In the genomic region with DNA sequence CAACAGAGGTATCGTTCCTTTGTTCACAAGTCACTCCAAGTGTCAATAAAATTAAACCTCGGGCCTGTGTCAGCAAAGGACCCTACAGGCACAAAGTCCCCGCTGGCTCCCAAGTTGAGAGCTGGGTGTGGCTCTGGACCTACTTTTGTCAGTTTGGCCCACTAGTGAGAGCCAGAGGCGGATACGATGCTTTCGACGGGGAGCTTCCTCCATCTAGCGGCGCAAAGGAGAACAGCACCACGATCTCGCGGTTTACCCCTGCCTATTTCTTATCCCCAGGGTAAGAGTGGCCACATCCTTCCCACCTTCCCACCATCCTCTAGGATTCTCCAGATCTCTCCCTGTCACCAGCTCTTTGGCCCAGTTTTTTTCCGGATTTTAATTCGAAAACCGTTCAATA, we compare ENCODE assay signal across 8 mouse cellular contexts. TPM values are rescaled to one million over a fixed set of nuclear protein-coding genes. Genes with fewer than 3 reads are reported as not detected.
DNase-seq lines count a peak whose midpoint lies in the region; ATAC-seq lines count a peak whose summit lies in the region.
"Had no signal": no experiment of that assay in that cellular context is flagged by ENCODE, and none has a peak within 500 bp of the region (broad histone marks: within the 10 kb centered on the region; RNA-seq: fewer than 3 reads in every experiment).

No protein-coding gene starts in this region.

- no peak overlapping the region for H3K9ac ChIP-seq in intestine, embryonic 16.5 days (ENCODE audit: low read depth, low read length)
- H3K9ac ChIP-seq in midbrain, embryonic 11.5 days (ENCODE audit: low read length) = no peak overlapping the region

- intact Hi-C loops in gastrocnemius, postnatal 14 days (cut with DNase I; ENCODE audit: low total_unique reads) = loop anchor here (5.0 kb wide), 2 partner anchors 47 to 437 kb away; no protein-coding TSS in a partner anchor
- intact Hi-C loops in left cerebral cortex, postnatal 10 days (cut with DNase I) = loop anchor here (5.0 kb wide), 2 partner anchors 37 to 437 kb away; a partner anchor contains a TSS

- no peaks in the 10 kb centered on the region for H3K27me3 ChIP-seq in intestine, embryonic 16.5 days (replicated peaks; ENCODE audit: control insufficient read depth, insufficient read depth, low read length)
- H3K27me3 ChIP-seq in midbrain, embryonic 11.5 days (ENCODE audit: control insufficient read depth, insufficient read depth, low read length) = no peaks in the 10 kb centered on the region

- H3K36me3 ChIP-seq in intestine, embryonic 16.5 days (ENCODE audit: control insufficient read depth, insufficient read depth, low read length) = no peaks in the 10 kb centered on the region
- H3K36me3 ChIP-seq in midbrain, embryonic 11.5 days (ENCODE audit: control insufficient read depth, insufficient read depth, low read length) = no peaks in the 10 kb centered on the region

- no peak overlapping the region for H3K27ac ChIP-seq in intestine, embryonic 16.5 days (ENCODE audit: low read length)
- no peak overlapping the region for H3K27ac ChIP-seq in midbrain, embryonic 11.5 days (ENCODE audit: low read depth, low read length)

- H3K9me3 ChIP-seq in intestine, embryonic 16.5 days (ENCODE audit: control insufficient read depth, low read length) = no peaks in the 10 kb centered on the region
- H3K9me3 ChIP-seq in midbrain, embryonic 11.5 days (ENCODE audit: control insufficient read depth, low read length) = no peaks in the 10 kb centered on the region

- peak; percentile 59; the same call in 1 of the 2 replicates for ATAC-seq in intestine, embryonic 16.5 days
- peak; percentile 75 for ATAC-seq in midbrain, embryonic 11.5 days (ENCODE audit: low FRiP score)

- no peak overlapping the region for H3K4me3 ChIP-seq in intestine, embryonic 16.5 days (ENCODE audit: low read length)
- no peak overlapping the region for H3K4me3 ChIP-seq in midbrain, embryonic 11.5 days (ENCODE audit: low read depth, low read length)
- H3K4me3 ChIP-seq: myocyte had no signal

- H3K4me2 ChIP-seq in intestine, embryonic 16.5 days (ENCODE audit: low read depth, low read length) = no peak overlapping the region
- H3K4me2 ChIP-seq in midbrain, embryonic 11.5 days = no peak overlapping the region

- WGBS in intestine, embryonic 16.5 days = 5% methylated on average over 15 of the region's 15 CpGs
- 8% methylated on average over 15 of the region's 15 CpGs for WGBS in midbrain, embryonic 11.5 days

- peak; percentile 16 for DNase-seq in adrenal gland, adult 8-10 months
- peak; percentile 76 to 80 for DNase-seq in cerebellum, postnatal 4 days (ENCODE audit: low spot score in 2 of 2)
- DNase-seq in gastrocnemius, postnatal 14 days = peak; percentile 60
- peak; percentile 60 to 69 for DNase-seq in left cerebral cortex, postnatal 10 days (ENCODE audit: extremely low spot score in 1 of 2, low spot score in 2 of 2)
- DNase-seq in midbrain, embryonic 11.5 days (ENCODE audit: low spot score, missing footprints) = peak; percentile 97
- DNase-seq in skeletal muscle tissue, adult 2 months (ENCODE audit: low read depth, low spot score) = peak; percentile 19

- no peaks in the 10 kb centered on the region for H3K4me1 ChIP-seq in intestine, embryonic 16.5 days (ENCODE audit: control insufficient read depth, insufficient read depth, low read length)
- no peaks in the 10 kb centered on the region for H3K4me1 ChIP-seq in midbrain, embryonic 11.5 days (ENCODE audit: control insufficient read depth, insufficient read depth, low read length)

RNA-seq across cellular contexts. Expression of a gene that starts 15.1 kb away (rescaled TPM):
- not detected for total RNA-seq in adrenal gland, adult 8-10 months (2022)
- not detected for total RNA-seq in gastrocnemius, postnatal 14 days (2021)
- polyA plus RNA-seq in intestine, embryonic 16.5 days (2015; fragmentation: Nextera tagmentation; extraction: Ambion mirVana) = not detected in 2 replicates
- not detected for total RNA-seq in left cerebral cortex, postnatal 10 days (2021)
- not detected in 2 replicates for polyA plus RNA-seq in midbrain, embryonic 11.5 days (2014; fragmentation: Nextera tagmentation; extraction: Ambion mirVana)
- polyA plus RNA-seq: myocyte had no signal

RNA-seq across cellular contexts. Expression of a gene that starts 35.5 kb away (rescaled TPM):
- total RNA-seq in adrenal gland, adult 8-10 months (2022) = not detected
- total RNA-seq in gastrocnemius, postnatal 14 days (2021) = not detected
- 0.05 and 0.11 TPM in 2 replicates for polyA plus RNA-seq in intestine, embryonic 16.5 days (2015; fragmentation: Nextera tagmentation; extraction: Ambion mirVana)
- not detected for total RNA-seq in left cerebral cortex, postnatal 10 days (2021)
- 2.1 and 2.7 TPM in 2 replicates for polyA plus RNA-seq in midbrain, embryonic 11.5 days (2014; fragmentation: Nextera tagmentation; extraction: Ambion mirVana)
- polyA plus RNA-seq: myocyte had no signal

Comparison
In these comparisons a context has a peak if more than half of its experiments do, and no peak if none do; other contexts are left out.
1. DNase-seq: peak in every context shown above with its lines; median percentile 97 in midbrain, embryonic 11.5 days; 78 in cerebellum, postnatal 4 days; 64 in left cerebral cortex, postnatal 10 days; 60 in gastrocnemius, postnatal 14 days; 19 in skeletal muscle tissue, adult 2 months; 16 in adrenal gland, adult 8-10 months.